Mouse (Mus musculus) central nervous system, embryonic 11.5 days (tissue): ENCODE results near the gene Slc36a2. TPM values are rescaled to one million over a fixed set of nuclear protein-coding genes. Genes with fewer than 3 reads are reported as not detected.

Experiments
- polyA plus RNA-seq: library from polyadenylated mRNA; depleted of rRNA; stranded (reverse); fragments of >200 nt; gene quantifications from 2 replicates; pipeline ENCODE4 v1.2.3, GENCODE M21; 2012; rRNA removed

Gene Slc36a2
- 0.56 and 0.58 TPM in 2 replicates for polyA plus RNA-seq

DNA sequence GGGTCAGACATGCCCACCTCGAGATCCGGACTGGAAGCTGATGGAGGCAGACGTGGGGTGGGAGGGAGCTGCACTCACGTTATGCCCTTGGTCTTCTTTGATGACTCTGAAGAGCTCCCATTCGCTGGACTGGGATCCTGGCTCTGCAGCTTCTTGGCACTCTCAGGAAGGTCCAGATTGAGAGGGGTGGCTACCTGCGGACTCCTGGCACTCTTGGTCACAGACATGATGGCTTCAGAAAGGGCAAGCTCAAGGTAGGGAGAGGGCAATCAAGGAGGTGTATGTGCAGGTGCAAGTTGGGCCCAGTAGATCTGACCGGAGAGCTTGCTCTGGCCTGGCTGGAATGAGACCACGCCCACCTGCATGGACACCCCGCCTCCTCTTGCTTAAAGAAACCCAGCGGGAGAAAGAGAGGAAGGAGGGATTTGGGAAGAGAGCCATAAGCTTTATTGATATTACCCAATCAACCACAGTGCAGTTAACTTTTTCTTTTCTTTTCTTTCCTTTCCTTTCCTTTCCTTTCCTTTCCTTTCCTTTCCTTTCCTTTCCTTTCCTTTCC, at the start of gene Slc36a2:
Slc36a2 (minus strand) TSS at position 345 of the 559 bp plus-strand sequence.

DNA sequence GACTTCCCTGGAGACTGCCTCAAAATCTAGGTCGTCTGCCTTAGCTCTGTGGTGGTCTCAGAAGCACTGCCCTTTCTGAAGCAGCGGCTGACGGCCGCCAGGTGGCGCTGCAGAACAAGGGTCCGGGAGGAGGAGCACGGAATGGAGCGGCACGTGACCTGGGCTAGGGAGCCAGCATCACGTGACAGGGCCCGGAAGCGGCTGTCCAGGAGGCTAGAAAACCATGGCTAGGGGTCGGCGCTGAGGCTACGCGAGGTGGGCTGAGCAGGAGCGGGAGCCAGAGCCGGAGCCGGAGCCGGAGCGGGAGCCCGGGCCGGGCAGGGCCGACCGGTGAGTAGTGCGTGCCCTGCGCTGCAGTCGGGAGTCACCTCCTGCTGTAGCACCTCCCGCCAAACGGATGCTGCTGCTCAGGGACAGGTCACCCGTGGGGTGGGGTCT, 19.3 kb upstream of the Slc36a2 start, which contains the start of gene Slc36a1:
Slc36a1 (plus strand) TSS at position 192 of the 438 bp plus-strand sequence.

DNA sequence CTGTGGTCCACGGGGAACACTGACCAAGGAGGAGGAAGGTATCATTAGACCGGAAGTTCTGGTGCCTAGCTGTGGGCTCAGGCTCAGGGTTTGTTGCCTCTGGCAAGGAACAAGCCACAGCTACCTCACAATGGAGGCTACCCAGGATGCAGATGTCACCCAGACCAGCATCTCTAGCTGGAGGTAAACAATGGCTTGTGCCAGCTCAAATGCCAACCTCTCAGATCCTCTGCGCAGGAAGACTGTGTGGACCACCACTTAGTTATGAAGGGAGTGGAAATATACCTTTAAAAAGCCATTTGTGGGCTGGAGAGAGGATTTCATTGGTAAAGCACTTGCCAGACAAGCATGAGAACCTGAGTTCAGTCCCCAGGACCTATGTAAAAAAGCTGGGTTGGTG, 33.3 kb downstream of the Slc36a2 start, which contains the start of gene Slc36a3:
Slc36a3 (minus strand) TSS at position 101 of the 400 bp plus-strand sequence.

Other genes starting within 250 kb of the Slc36a2 start
- 9.0 and 10.9 TPM in 2 replicates for gene Tnip1, start 222.2 kb downstream of the Slc36a2 start, polyA plus RNA-seq
- 60.0 and 86.4 TPM in 2 replicates for gene Anxa6, start 151.6 kb downstream of the Slc36a2 start, polyA plus RNA-seq
- gene Ccdc69, start 106.9 kb downstream of the Slc36a2 start, polyA plus RNA-seq = 0.40 and 0.86 TPM in 2 replicates
- 4.8 and 6.2 TPM in 2 replicates for gene Gm2a, start 87.0 kb downstream of the Slc36a2 start, polyA plus RNA-seq
- not detected in 2 replicates for gene Slc36a3, start 33.4 kb downstream of the Slc36a2 start, polyA plus RNA-seq
- gene Slc36a1, start 19.3 kb upstream of the Slc36a2 start, polyA plus RNA-seq = 6.5 and 10.7 TPM in 2 replicates
- gene Fat2, start 151.5 kb upstream of the Slc36a2 start, polyA plus RNA-seq = 0.02 and 0.10 TPM in 2 replicates
- 399 and 502 TPM in 2 replicates for gene Sparc, start 238.1 kb upstream of the Slc36a2 start, polyA plus RNA-seq